Mouse (Mus musculus) kidney, embryonic 15.5 days (tissue): ENCODE results near the gene Ces1e. TPM values are rescaled to one million over a fixed set of nuclear protein-coding genes. Genes with fewer than 3 reads are reported as not detected.

Experiments
- ATAC-seq: fragments of 200-750 bp; cut with Nextera tagmentation; replicated peaks from 2 replicates; pipeline ENCODE4 v1.8.0; 2017; ENCODE audit warnings: moderate TSS enrichment; ENCODE audit not compliant: low FRiP score
- H3K27ac ChIP-seq: fragments of 300-500 bp; sonication (generic); 2 replicates; pipeline ENCODE4 v1.5.1; 2015; ENCODE audit warnings: mild to moderate bottlenecking, inconsistent platforms
- H3K27me3 ChIP-seq: fragments of 300-500 bp; sonication (generic); 2 replicates; pipeline ENCODE4 v1.6.1; 2015; ENCODE audit warnings: inconsistent platforms
- H3K36me3 ChIP-seq: fragments of 300-500 bp; sonication (generic); 2 replicates; pipeline ENCODE4 v1.6.1; 2015; ENCODE audit warnings: inconsistent platforms
- H3K4me1 ChIP-seq: fragments of 300-500 bp; sonication (generic); 2 replicates; pipeline ENCODE4 v1.6.1; 2015; ENCODE audit warnings: inconsistent platforms
- H3K4me2 ChIP-seq: fragments of 300-500 bp; sonication (generic); 2 replicates; pipeline ENCODE4 v1.6.1; 2015; ENCODE audit warnings: moderate library complexity, mild to moderate bottlenecking, inconsistent platforms
- H3K4me3 ChIP-seq: fragments of 300-500 bp; sonication (generic); replicated peaks from 2 replicates; pipeline ENCODE4 v1.5.1; 2015; ENCODE audit warnings: mild to moderate bottlenecking, inconsistent platforms
- H3K9ac ChIP-seq: fragments of 300-500 bp; sonication (generic); 2 replicates; pipeline ENCODE4 v1.6.1; 2015; ENCODE audit warnings: mild to moderate bottlenecking, inconsistent platforms
- H3K9me3 ChIP-seq: fragments of 300-500 bp; sonication (generic); replicated peaks from 2 replicates; pipeline ENCODE4 v1.6.1; 2016; ENCODE audit warnings: inconsistent platforms
- WGBS: fragments of 180-500 bp; shearing (Covaris S2); methylation state at CpG from one replicate; pipeline ENCODE4 v1.1.7; 2015; ENCODE audit warnings: mixed read lengths; 5-methylcytosine and 5-hydroxymethylcytosine counted together
- polyA plus RNA-seq: library from polyadenylated mRNA; unstranded; fragments of >200 nt; fragmentation: Nextera tagmentation; extraction: Ambion mirVana; gene quantifications from 2 replicates; pipeline ENCODE4 v1.2.1, GENCODE M21; 2015

Ces1e gene
- polyA plus RNA-seq, 1 experiment from 2014 or later: 0.14 TPM

- Histone ChIP-seq H3K27me3 (no peaks in the 10 kb centered on the region), H3K9ac (no peak overlapping the region), H3K4me3 (no peak overlapping the region), H3K4me2 (no peak overlapping the region), H3K4me1 (no peaks in the 10 kb centered on the region), H3K27ac (no peak overlapping the region), H3K9me3 (no peaks in the 10 kb centered on the region), H3K36me3 (no peaks in the 10 kb centered on the region)
- 90% methylated on average over 1 of the region's 1 CpGs for WGBS
- ATAC-seq: no peak
Measured at GRCm38 (mm10) chr8:93163363-93163762, 66.1 kb downstream of the Ces1e start.

- WGBS: 96% methylated on average over 1 of the region's 1 CpGs
Measured at GRCm38 (mm10) chr8:93151401-93151800, 78.0 kb downstream of the Ces1e start.

More at GRCm38 (mm10) chr8:93151401-93151800, 78.0 kb downstream of the Ces1e start:
- ATAC-seq: no peak
- Histone ChIP-seq H3K9me3 (no peaks in the 10 kb centered on the region), H3K27ac (no peak overlapping the region), H3K4me1 (no peaks in the 10 kb centered on the region), H3K4me3 (no peak overlapping the region), H3K27me3 (no peaks in the 10 kb centered on the region), H3K36me3 (no peaks in the 10 kb centered on the region), H3K4me2 (no peak overlapping the region), H3K9ac (no peak overlapping the region)

Other genes with a start within 250 kb of the Ces1e start
- gene Ces1a, start 181.4 kb downstream of the Ces1e start, polyA plus RNA-seq: not detected in 2 replicates
- not detected in 2 replicates for gene Ces1b, start 149.6 kb downstream of the Ces1e start, polyA plus RNA-seq
- 0.08 and 0.23 TPM in 2 replicates for gene Ces1c, start 98.3 kb downstream of the Ces1e start, polyA plus RNA-seq
- 0.36 and 0.48 TPM in 2 replicates for gene Ces1d, start 31.8 kb downstream of the Ces1e start, polyA plus RNA-seq
- gene Ces1f, start 50.1 kb upstream of the Ces1e start, polyA plus RNA-seq: 0.17 TPM in 1 of 2 replicates, not detected in the other
- not detected in 2 replicates for gene Ces1g, start 107.7 kb upstream of the Ces1e start, polyA plus RNA-seq
- gene Ces1h, start 150.1 kb upstream of the Ces1e start, polyA plus RNA-seq: not detected in 2 replicates